Mouse (Mus musculus): ENCODE measurements around the gene Gpx2. TPM values are rescaled to one million over a fixed set of nuclear protein-coding genes. Genes with fewer than 3 reads are reported as not detected.
"Not testable (repeated sequence)": the region's sequence is repeated elsewhere in the genome, so short reads cannot be mapped to it uniquely, and the experiment has no call there.

Gene Gpx2
- total and polyA plus RNA-seq, 3 experiments = not detected

DNA sequence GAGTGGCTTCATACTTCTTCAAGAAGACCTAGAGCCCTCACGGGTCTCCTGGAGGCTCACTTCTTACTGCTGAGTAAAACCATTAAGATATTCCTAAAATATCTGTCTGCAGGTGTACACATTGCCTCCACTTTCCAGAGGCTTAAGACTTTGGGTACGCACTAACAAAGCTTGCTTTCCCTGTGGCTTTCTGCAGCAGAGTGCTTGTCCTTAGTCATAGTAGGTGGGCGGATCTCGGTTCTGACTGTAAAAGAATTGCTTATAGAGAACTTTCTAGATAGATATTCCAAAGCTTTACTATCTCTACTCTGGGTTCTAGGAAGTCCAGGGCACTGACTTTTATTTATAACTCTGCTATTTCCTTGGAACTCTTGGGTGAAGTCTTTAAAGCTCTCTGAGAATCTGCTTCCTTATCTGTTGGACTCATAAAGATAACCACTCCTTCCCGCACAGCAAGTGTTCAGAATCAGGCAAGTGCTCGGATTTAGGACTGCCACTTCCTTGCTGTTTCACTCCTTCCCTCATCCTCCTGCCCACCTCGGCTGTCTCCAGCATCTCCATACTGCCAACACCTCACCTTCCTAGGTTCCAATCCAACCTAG lies 1.7 kb upstream of the Gpx2 start:
- dilution Hi-C loops (cut with MboI; ENCODE audit: extremely low pct_ligation_motif_present, extremely low pct_unique_long_range_greater_than_20kb, low sequenced_read_pairs) = no loop called here
- H3K36me3 ChIP-seq (replicated peaks in 1 of 2; ENCODE audit: control insufficient read depth in 1 of 2, insufficient read depth in 1 of 2, low read length in 1 of 2) = no peaks in the 10 kb centered on the region
- H3K9ac ChIP-seq (ENCODE audit: insufficient read depth, low read depth) = no peak overlapping the region
- TF ChIP-seq ZKSCAN1 (IDR thresholded peaks at IDR 0.05; ENCODE audit: borderline replicate concordance, low read depth, low read length) = no peak
- no peak for TF ChIP-seq CTCF (conservative IDR thresholded peaks at IDR 0.05 in 1 of 2, IDR thresholded peaks at IDR 0.05 in 1 of 2; ENCODE audit: low read depth in 2 of 2, low read length in 2 of 2)
- TF ChIP-seq RCOR1 (conservative IDR thresholded peaks at IDR 0.05; ENCODE audit: low read depth, low read length) = no peak
- no peaks in the 10 kb centered on the region for H3K79me2 ChIP-seq (replicated peaks; ENCODE audit: control insufficient read depth, extremely low read depth, insufficient read depth, poor library complexity, severe bottlenecking)
- in situ Hi-C loops (cut with MboI; ENCODE audit: low pct_ligation_motif_present, low pct_unique_long_range_greater_than_20kb, low sequenced_read_pairs) = no loop called here
- H3K27ac ChIP-seq (ENCODE audit: insufficient read depth, low read depth) = no peak overlapping the region
- H3K4me2 ChIP-seq (ENCODE audit: insufficient read depth, low read depth, poor library complexity, severe bottlenecking) = no peak overlapping the region
- H3K4me3 ChIP-seq (replicated peaks in 1 of 3; ENCODE audit: low read depth in 2 of 3, low read length in 2 of 3, poor library complexity in 1 of 3) = no peak overlapping the region
- H3K27me3 ChIP-seq (replicated peaks) = peaks cover 23% of the 10 kb centered on the region
- DNase-seq (ENCODE audit: extremely low read depth) = no peak
- no peaks in the 10 kb centered on the region for H3K9me3 ChIP-seq (replicated peaks; ENCODE audit: low read length)
- no peaks in the 10 kb centered on the region for H3K4me1 ChIP-seq (ENCODE audit: control insufficient read depth in 1 of 2, insufficient read depth in 2 of 2)

DNA sequence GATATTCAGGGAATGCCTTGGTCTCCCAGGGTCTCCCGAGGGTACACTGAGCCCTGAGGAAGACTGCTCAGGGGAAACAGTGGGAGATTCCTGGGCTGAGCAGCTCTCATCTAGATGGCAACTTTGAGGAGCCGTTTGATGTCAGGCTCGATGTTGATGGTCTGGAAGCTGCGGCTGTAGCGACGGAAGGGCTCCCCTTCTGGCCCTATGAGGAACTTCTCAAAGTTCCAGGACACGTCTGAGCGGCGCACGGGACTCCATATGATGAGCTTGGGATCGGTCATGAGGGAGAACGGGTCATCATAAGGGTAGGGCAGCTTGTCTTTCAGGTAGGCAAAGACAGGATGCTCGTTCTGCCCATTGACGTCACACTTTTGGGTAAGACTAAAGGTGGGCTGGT lies 2.8 kb downstream of the Gpx2 start:
- H3K4me2 ChIP-seq (ENCODE audit: insufficient read depth, low read depth, poor library complexity, severe bottlenecking) = peak overlapping the region; percentile 39
- H3K27ac ChIP-seq (ENCODE audit: insufficient read depth, low read depth); DNase-seq (ENCODE audit: extremely low read depth); H3K4me1 ChIP-seq (ENCODE audit: control insufficient read depth in 1 of 2, insufficient read depth in 2 of 2); dilution Hi-C loops (cut with MboI; ENCODE audit: extremely low pct_ligation_motif_present, extremely low pct_unique_long_range_greater_than_20kb, low sequenced_read_pairs); in situ Hi-C loops (cut with MboI; ENCODE audit: low pct_ligation_motif_present, low pct_unique_long_range_greater_than_20kb, low sequenced_read_pairs); H3K36me3 ChIP-seq (replicated peaks in 1 of 2; ENCODE audit: control insufficient read depth in 1 of 2, insufficient read depth in 1 of 2, low read length in 1 of 2); H3K9ac ChIP-seq (ENCODE audit: insufficient read depth, low read depth); H3K27me3 ChIP-seq (replicated peaks); H3K4me3 ChIP-seq (replicated peaks in 1 of 3; ENCODE audit: low read depth in 2 of 3, low read length in 2 of 3, poor library complexity in 1 of 3); H3K79me2 ChIP-seq (replicated peaks; ENCODE audit: control insufficient read depth, extremely low read depth, insufficient read depth, poor library complexity, severe bottlenecking); H3K9me3 ChIP-seq (replicated peaks; ENCODE audit: low read length): not testable (repeated sequence)
- TF ChIP-seq CTCF (conservative IDR thresholded peaks at IDR 0.05 in 1 of 2, IDR thresholded peaks at IDR 0.05 in 1 of 2; ENCODE audit: low read depth in 2 of 2, low read length in 2 of 2) = peak in 1 of 2 experiments; percentile 29; a peak in 2 of 4 replicates

- Histone ChIP-seq H3K27ac (ENCODE audit: insufficient read depth, low read depth) (no peak overlapping the region), H3K79me2 (replicated peaks; ENCODE audit: control insufficient read depth, extremely low read depth, insufficient read depth, poor library complexity, severe bottlenecking) (no peaks in the 10 kb centered on the region), H3K4me3 (replicated peaks in 1 of 3; ENCODE audit: low read depth in 2 of 3, low read length in 2 of 3, poor library complexity in 1 of 3) (no peak overlapping the region), H3K9ac (ENCODE audit: insufficient read depth, low read depth) (no peak overlapping the region), H3K4me2 (ENCODE audit: insufficient read depth, low read depth, poor library complexity, severe bottlenecking) (no peak overlapping the region), H3K9me3 (replicated peaks; ENCODE audit: low read length) (no peaks in the 10 kb centered on the region), H3K27me3 (replicated peaks) (no peaks in the 10 kb centered on the region), H3K36me3 (replicated peaks in 1 of 2; ENCODE audit: control insufficient read depth in 1 of 2, insufficient read depth in 1 of 2, low read length in 1 of 2) (no peaks in the 10 kb centered on the region), H3K4me1 (ENCODE audit: control insufficient read depth in 1 of 2, insufficient read depth in 2 of 2) (no peaks in the 10 kb centered on the region)
- TF ChIP-seq ETS1 (conservative IDR thresholded peaks at IDR 0.05; ENCODE audit: low read depth, low read length) (no peak), TCF12 (IDR thresholded peaks at IDR 0.05; ENCODE audit: low read depth, low read length) (no peak), NELFE (IDR thresholded peaks at IDR 0.05; ENCODE audit: low read depth, low read length) (no peak), EP300 (IDR thresholded peaks at IDR 0.05; ENCODE audit: low read length) (no peak), MYC (IDR thresholded peaks at IDR 0.05; ENCODE audit: low read depth, low read length) (no peak), USF1 (IDR thresholded peaks at IDR 0.05; ENCODE audit: low read depth, low read length) (no peak), E2F4 (IDR thresholded peaks at IDR 0.05; ENCODE audit: insufficient replicate concordance, low read depth, low read length) (no peak), UBTF (IDR thresholded peaks at IDR 0.05; ENCODE audit: low read depth, low read length) (no peak), USF2 (conservative IDR thresholded peaks at IDR 0.05; ENCODE audit: low read depth, low read length) (no peak), MAZ (IDR thresholded peaks at IDR 0.05; ENCODE audit: low read depth, low read length) (no peak), CHD1 (IDR thresholded peaks at IDR 0.05; ENCODE audit: low read depth, low read length) (no peak)
- DNase-seq (ENCODE audit: extremely low read depth) = no peak
- dilution Hi-C loops (cut with MboI; ENCODE audit: extremely low pct_ligation_motif_present, extremely low pct_unique_long_range_greater_than_20kb, low sequenced_read_pairs) (no loop called here), in situ Hi-C loops (cut with MboI; ENCODE audit: low pct_ligation_motif_present, low pct_unique_long_range_greater_than_20kb, low sequenced_read_pairs) (no loop called here)
Observed at GRCm38 (mm10) chr12:76790446-76791084, 4.8 kb downstream of the Gpx2 start.

Data from CH12.LX (cell line).